Mouse (Mus musculus) splenic B cell, adult 2 months (primary cell): ENCODE data around the gene Trmt112.

Experiments
- DNase-seq: peaks from one replicate; pipeline ENCODE4 v3.0.0-alpha.2; 2011; ENCODE audit warnings: low read depth, low spot score
- H3K27me3 ChIP-seq: 2 replicates; pipeline ENCODE4 v1.6.1; 2012; ENCODE audit warnings: mild to moderate bottlenecking, low read length, moderate library complexity, mixed read lengths; ENCODE audit not compliant: control insufficient read depth, poor library complexity, insufficient read depth, severe bottlenecking
- H3K36me3 ChIP-seq: 2 replicates; pipeline ENCODE4 v1.6.1; 2012; ENCODE audit warnings: mild to moderate bottlenecking, low read length, moderate library complexity, mixed read lengths; ENCODE audit not compliant: control insufficient read depth, poor library complexity, insufficient read depth, severe bottlenecking

Trmt112 gene

GRCm38 (mm10) chr19:6915276-6915675 is 5.8 kb downstream of the Trmt112 start:
- DNase-seq = no peak
- H3K27me3 ChIP-seq = no peaks in the 10 kb centered on the region
- H3K36me3 ChIP-seq = peaks cover 11% of the 10 kb centered on the region; the same call in 1 of the 2 replicates

- Histone ChIP-seq H3K27me3 (no peaks in the 10 kb centered on the region), H3K36me3 (peaks cover 7% of the 10 kb centered on the region; the same call in 1 of the 2 replicates)
- DNase-seq = no peak
Measured at GRCm38 (mm10) chr19:6916496-6916895, 7.0 kb downstream of the Trmt112 start.

- peaks cover 6% of the 10 kb centered on the region; the same call in 1 of the 2 replicates for H3K36me3 ChIP-seq
- no peaks in the 10 kb centered on the region for H3K27me3 ChIP-seq
- DNase-seq = no peak
Measured at GRCm38 (mm10) chr19:6918321-6918720, 8.8 kb downstream of the Trmt112 start.

GRCm38 (mm10) chr19:6919431-6919830 is 9.9 kb downstream of the Trmt112 start:
- Histone ChIP-seq H3K36me3 (peaks cover 2% of the 10 kb centered on the region; the same call in 1 of the 2 replicates), H3K27me3 (no peaks in the 10 kb centered on the region)
- no peak for DNase-seq

- Histone ChIP-seq H3K36me3 (peaks cover 2% of the 10 kb centered on the region; the same call in 1 of the 2 replicates), H3K27me3 (no peaks in the 10 kb centered on the region)
- DNase-seq = no peak
Measured at GRCm38 (mm10) chr19:6919876-6920740, 10.6 kb downstream of the Trmt112 start.

GRCm38 (mm10) chr19:6920741-6921636 is 11.5 kb downstream of the Trmt112 start:
- Histone ChIP-seq H3K27me3 (no peaks in the 10 kb centered on the region; the same call in 1 of the 2 replicates), H3K36me3 (peaks cover 2% of the 10 kb centered on the region; the same call in 1 of the 2 replicates)
- peak; percentile 66 for DNase-seq

GRCm38 (mm10) chr19:6921647-6922567 is 12.4 kb downstream of the Trmt112 start, which contains the start of gene Esrra:
Gene Esrra (minus strand): TSS chr19:6921813.
- H3K36me3 ChIP-seq = no peaks in the 10 kb centered on the region
- no peaks in the 10 kb centered on the region; the same call in 1 of the 2 replicates for H3K27me3 ChIP-seq
- peak; percentile 100 for DNase-seq

GRCm38 (mm10) chr19:6922901-6923735 is 13.6 kb downstream of the Trmt112 start:
- Histone ChIP-seq H3K27me3 (no peaks in the 10 kb centered on the region; the same call in 1 of the 2 replicates), H3K36me3 (no peaks in the 10 kb centered on the region)
- no peak for DNase-seq

- peak; percentile 83 for DNase-seq
- Histone ChIP-seq H3K27me3 (no peaks in the 10 kb centered on the region; the same call in 1 of the 2 replicates), H3K36me3 (no peaks in the 10 kb centered on the region)
Measured at GRCm38 (mm10) chr19:6924461-6925306, 15.2 kb downstream of the Trmt112 start.

- Histone ChIP-seq H3K36me3 (no peaks in the 10 kb centered on the region), H3K27me3 (no peaks in the 10 kb centered on the region; the same call in 1 of the 2 replicates)
- DNase-seq = no peak
Measured at GRCm38 (mm10) chr19:6925307-6925573, 15.7 kb downstream of the Trmt112 start, which contains the start of gene Catsperz. Gene Catsperz (minus strand): TSS chr19:6925380.

- no peak for DNase-seq
- no peaks in the 10 kb centered on the region; the same call in 1 of the 2 replicates for H3K27me3 ChIP-seq
- H3K36me3 ChIP-seq = no peaks in the 10 kb centered on the region
Measured at GRCm38 (mm10) chr19:6925611-6926329, 16.3 kb downstream of the Trmt112 start.

- Histone ChIP-seq H3K27me3 (no peaks in the 10 kb centered on the region; the same call in 1 of the 2 replicates), H3K36me3 (no peaks in the 10 kb centered on the region)
- DNase-seq = peak; percentile 49
Measured at GRCm38 (mm10) chr19:6926559-6927255, 17.2 kb downstream of the Trmt112 start.
